Mouse (Mus musculus): ENCODE results near the gene Pax5. TPM values are rescaled to one million over a fixed set of nuclear protein-coding genes. Genes with fewer than 3 reads are reported as not detected.

The Pax5 gene
- polyA plus RNA-seq, 1 experiment from 2014 or later: not detected

DNA sequence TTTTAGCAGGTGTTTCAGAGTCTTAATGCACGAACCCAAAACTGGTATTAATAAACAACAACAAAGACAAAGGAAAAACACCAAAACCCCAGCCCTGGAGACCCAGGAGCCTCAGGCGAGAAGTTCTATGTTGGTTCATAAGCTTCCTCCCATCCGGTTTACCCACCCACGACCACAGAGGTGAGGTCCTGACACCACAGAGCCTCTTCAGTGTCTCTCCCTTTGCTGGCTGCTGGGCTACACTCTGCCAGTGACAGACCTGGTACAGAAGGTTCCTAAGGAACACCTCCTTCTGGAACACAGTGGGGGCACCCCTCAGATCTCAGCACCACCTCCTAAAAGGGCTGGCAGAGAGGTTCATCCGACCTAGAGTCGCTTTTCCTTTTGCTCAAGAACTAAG is 216.5 kb downstream of the Pax5 start:
- Histone ChIP-seq H3K27ac (ENCODE audit: low read depth, low read length) (no peak overlapping the region), H3K4me2 (no peak overlapping the region), H3K9me3 (ENCODE audit: control insufficient read depth, low read length) (no peaks in the 10 kb centered on the region), H3K4me3 (ENCODE audit: low read depth, low read length) (no peak overlapping the region), H3K36me3 (ENCODE audit: control insufficient read depth, insufficient read depth, low read length) (no peaks in the 10 kb centered on the region), H3K9ac (ENCODE audit: low read depth, low read length) (no peak overlapping the region), H3K27me3 (replicated peaks; ENCODE audit: control insufficient read depth, insufficient read depth, low read length) (no peaks in the 10 kb centered on the region), H3K4me1 (replicated peaks; ENCODE audit: control insufficient read depth, insufficient read depth, low read length) (no peaks in the 10 kb centered on the region)
- DNase-seq (ENCODE audit: low spot score) (no peak), ATAC-seq (replicated peaks; ENCODE audit: low FRiP score) (no peak)
- 64% methylated on average over 6 of the region's 6 CpGs for WGBS

DNA sequence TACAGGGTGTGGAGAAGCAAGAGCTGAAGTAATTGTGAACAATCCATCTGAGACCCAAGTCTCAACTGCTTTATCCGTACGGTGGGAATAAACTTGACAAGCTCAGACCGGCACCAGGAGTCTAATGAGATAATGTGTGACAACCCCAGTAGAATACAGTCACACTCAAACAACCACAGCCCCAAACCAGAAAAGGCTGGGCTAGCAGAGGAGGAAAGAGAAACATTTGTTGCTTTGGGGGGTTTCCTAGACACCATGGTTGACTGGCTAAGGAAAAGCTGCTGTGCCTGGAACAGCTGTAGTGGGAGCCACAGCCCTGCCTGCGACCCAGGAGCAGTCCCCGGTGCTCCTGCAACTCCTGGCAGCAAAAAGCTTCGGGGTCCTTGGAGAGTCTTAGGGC is 219.4 kb downstream of the Pax5 start:
- H3K9ac ChIP-seq (ENCODE audit: low read depth, low read length): no peak overlapping the region

DNA sequence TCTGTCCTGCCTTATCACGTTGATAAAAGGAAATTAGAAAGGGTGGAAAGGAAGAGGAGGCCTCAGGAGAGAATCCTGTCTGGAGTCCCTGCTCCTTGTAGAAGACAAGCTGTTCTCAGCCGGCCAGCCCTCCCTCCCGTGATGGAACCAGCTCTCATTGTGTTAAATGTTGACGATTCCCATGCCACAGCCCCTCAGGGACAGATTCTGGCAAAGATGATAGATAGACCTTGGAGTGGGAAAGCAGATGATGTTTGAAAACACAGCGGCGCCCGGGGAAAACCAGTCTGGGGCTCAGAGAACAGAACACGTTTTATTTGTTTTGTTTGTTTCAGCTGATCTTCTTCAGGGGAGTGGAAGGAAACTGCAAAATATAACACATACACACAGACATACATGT is 221.6 kb downstream of the Pax5 start:
- Histone ChIP-seq H3K9ac (ENCODE audit: low read depth, low read length) (no peak overlapping the region), H3K4me3 (ENCODE audit: low read depth, low read length) (no peak overlapping the region), H3K4me1 (replicated peaks; ENCODE audit: control insufficient read depth, insufficient read depth, low read length) (no peaks in the 10 kb centered on the region), H3K9me3 (ENCODE audit: control insufficient read depth, low read length) (no peaks in the 10 kb centered on the region), H3K27me3 (replicated peaks; ENCODE audit: control insufficient read depth, insufficient read depth, low read length) (no peaks in the 10 kb centered on the region), H3K27ac (ENCODE audit: low read depth, low read length) (no peak overlapping the region), H3K4me2 (no peak overlapping the region), H3K36me3 (ENCODE audit: control insufficient read depth, insufficient read depth, low read length) (no peaks in the 10 kb centered on the region)
- ATAC-seq (replicated peaks; ENCODE audit: low FRiP score) (no peak), DNase-seq (ENCODE audit: low spot score) (no peak)
- WGBS: 58% methylated on average over 8 of the region's 8 CpGs

More for the DNA sequence above, 219.4 kb downstream of the Pax5 start:
- H3K36me3 ChIP-seq (ENCODE audit: control insufficient read depth, insufficient read depth, low read length): no peaks in the 10 kb centered on the region
- no peak for ATAC-seq (replicated peaks; ENCODE audit: low FRiP score)
- no peaks in the 10 kb centered on the region for H3K27me3 ChIP-seq (replicated peaks; ENCODE audit: control insufficient read depth, insufficient read depth, low read length)
- H3K4me3 ChIP-seq (ENCODE audit: low read depth, low read length): no peak overlapping the region
- no peak overlapping the region for H3K4me2 ChIP-seq
- WGBS: 75% methylated on average over 6 of the region's 6 CpGs
- DNase-seq (ENCODE audit: low spot score): no peak
- no peaks in the 10 kb centered on the region for H3K4me1 ChIP-seq (replicated peaks; ENCODE audit: control insufficient read depth, insufficient read depth, low read length)
- H3K9me3 ChIP-seq (ENCODE audit: control insufficient read depth, low read length): no peaks in the 10 kb centered on the region
- H3K27ac ChIP-seq (ENCODE audit: low read depth, low read length): no peak overlapping the region

DNA sequence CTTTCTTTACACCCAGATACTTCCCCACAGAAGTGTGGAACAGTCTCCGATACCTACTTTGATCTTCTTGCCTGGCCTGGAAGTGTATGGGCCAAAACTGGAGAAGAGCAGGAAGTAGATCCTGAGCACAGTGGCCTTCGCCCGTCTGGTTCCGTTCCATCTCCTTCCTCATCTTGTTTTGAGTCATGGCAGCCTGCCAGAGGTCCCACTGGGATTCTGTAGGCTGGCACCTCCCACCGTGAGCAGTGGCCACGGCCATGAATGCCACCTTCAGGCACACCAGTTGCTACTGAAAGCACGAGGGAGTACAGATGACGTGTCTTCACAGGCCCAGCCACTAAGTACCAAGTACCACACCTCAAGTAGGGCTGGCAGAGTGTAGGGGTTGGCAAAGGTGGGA is 222.1 kb downstream of the Pax5 start:
- H3K4me2 ChIP-seq: no peak overlapping the region
- H3K36me3 ChIP-seq (ENCODE audit: control insufficient read depth, insufficient read depth, low read length): no peaks in the 10 kb centered on the region
- H3K4me3 ChIP-seq (ENCODE audit: low read depth, low read length): no peak overlapping the region
- H3K9me3 ChIP-seq (ENCODE audit: control insufficient read depth, low read length): no peaks in the 10 kb centered on the region
- 66% methylated on average over 8 of the region's 8 CpGs for WGBS
- DNase-seq (ENCODE audit: low spot score) (no peak), ATAC-seq (replicated peaks; ENCODE audit: low FRiP score) (no peak)
- no peak overlapping the region for H3K9ac ChIP-seq (ENCODE audit: low read depth, low read length)
- H3K4me1 ChIP-seq (replicated peaks; ENCODE audit: control insufficient read depth, insufficient read depth, low read length): no peaks in the 10 kb centered on the region
- no peak overlapping the region for H3K27ac ChIP-seq (ENCODE audit: low read depth, low read length)
- H3K27me3 ChIP-seq (replicated peaks; ENCODE audit: control insufficient read depth, insufficient read depth, low read length): no peaks in the 10 kb centered on the region

DNA sequence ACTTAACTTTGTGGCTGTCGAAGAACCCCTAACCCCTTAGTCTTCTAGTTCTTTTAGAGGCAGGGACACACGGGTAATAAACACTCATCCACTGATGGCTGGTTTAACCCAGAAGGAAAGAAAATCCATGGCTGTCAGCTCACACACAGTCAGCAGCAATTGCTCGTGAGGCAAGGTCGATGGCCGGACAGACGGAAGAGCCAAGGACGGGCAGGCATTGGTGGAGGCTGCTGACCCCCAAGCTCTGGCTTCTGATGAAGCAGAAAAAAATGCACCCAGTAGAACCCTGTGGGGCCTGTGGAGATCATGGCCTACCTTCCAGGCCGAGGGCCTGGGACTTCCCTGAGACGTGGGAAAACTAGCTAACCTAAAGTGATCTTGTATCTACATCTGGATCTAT is 227.4 kb downstream of the Pax5 start:
- no peak overlapping the region for H3K4me3 ChIP-seq (ENCODE audit: low read depth, low read length)
- H3K9ac ChIP-seq (ENCODE audit: low read depth, low read length): no peak overlapping the region
- no peaks in the 10 kb centered on the region; the same call in 1 of the 2 replicates for H3K9me3 ChIP-seq (ENCODE audit: control insufficient read depth, low read length)
- ATAC-seq (replicated peaks; ENCODE audit: low FRiP score) (no peak), DNase-seq (ENCODE audit: low spot score) (no peak)
- H3K27ac ChIP-seq (ENCODE audit: low read depth, low read length): no peak overlapping the region
- H3K4me1 ChIP-seq (replicated peaks; ENCODE audit: control insufficient read depth, insufficient read depth, low read length): no peaks in the 10 kb centered on the region
- H3K27me3 ChIP-seq (replicated peaks; ENCODE audit: control insufficient read depth, insufficient read depth, low read length): no peaks in the 10 kb centered on the region
- no peaks in the 10 kb centered on the region for H3K36me3 ChIP-seq (ENCODE audit: control insufficient read depth, insufficient read depth, low read length)
- H3K4me2 ChIP-seq: no peak overlapping the region
- WGBS: 83% methylated on average over 9 of the region's 9 CpGs

DNA sequence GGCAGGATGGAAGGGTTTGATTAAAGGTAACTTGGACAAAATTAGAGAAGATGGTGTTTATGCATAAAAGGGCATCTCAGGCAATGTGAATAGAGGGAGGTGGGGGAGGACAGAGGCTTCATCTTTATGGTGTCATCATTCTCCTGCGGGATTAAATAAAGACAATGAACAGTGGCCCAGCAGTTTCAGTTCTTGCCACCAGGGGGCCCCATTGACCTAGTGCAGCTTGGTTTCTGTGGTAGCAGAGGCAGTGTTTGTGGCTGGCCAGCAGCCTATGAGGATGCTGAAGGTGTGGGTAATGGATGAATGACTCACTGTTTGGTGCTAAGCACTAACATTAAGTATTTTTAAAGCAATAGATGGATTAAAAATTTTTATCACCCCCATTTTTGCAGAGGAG is 230.5 kb downstream of the Pax5 start:
- ATAC-seq (replicated peaks; ENCODE audit: low FRiP score): no peak
- Histone ChIP-seq H3K4me2 (no peak overlapping the region), H3K36me3 (ENCODE audit: control insufficient read depth, insufficient read depth, low read length) (no peaks in the 10 kb centered on the region), H3K4me1 (replicated peaks; ENCODE audit: control insufficient read depth, insufficient read depth, low read length) (no peaks in the 10 kb centered on the region), H3K9me3 (ENCODE audit: control insufficient read depth, low read length) (no peaks in the 10 kb centered on the region; the same call in 1 of the 2 replicates), H3K4me3 (ENCODE audit: low read depth, low read length) (no peak overlapping the region), H3K27ac (ENCODE audit: low read depth, low read length) (no peak overlapping the region), H3K27me3 (replicated peaks; ENCODE audit: control insufficient read depth, insufficient read depth, low read length) (no peaks in the 10 kb centered on the region), H3K9ac (ENCODE audit: low read depth, low read length) (no peak overlapping the region)
- 88% methylated on average over 1 of the region's 1 CpGs for WGBS
- no peak for DNase-seq (ENCODE audit: low spot score)

Small RNA genes within 50 kb of the gene (microRNA-seq; reads per million reads assigned to microRNA genes)
- not detected for gene Mir5120 (ENCODE audit: borderline number of aligned reads)

Other genes starting within 250 kb of the Pax5 start
- gene Zcchc7, start 45.4 kb upstream of the Pax5 start, polyA plus RNA-seq (2014; fragmentation: Nextera tagmentation; extraction: Ambion mirVana): 27.3 and 28.5 TPM in 2 replicates